Mouse (Mus musculus) limb, embryonic 15.5 days (tissue): Measurements from ENCODE around the gene Grik3. TPM values are rescaled to one million over a fixed set of nuclear protein-coding genes. Genes with fewer than 3 reads are reported as not detected.

Experiments used
- ATAC-seq: fragments of 200-750 bp; cut with Nextera tagmentation; 2 replicates; pipeline ENCODE4 v1.8.0; 2017; ENCODE audit warnings: low read depth, moderate TSS enrichment; ENCODE audit not compliant: insufficient number of reproducible peaks, low FRiP score, low TSS enrichment
- H3K27ac ChIP-seq: fragments of 300-500 bp; sonication (generic); 2 replicates; pipeline ENCODE4 v1.5.1; 2015; ENCODE audit warnings: moderate library complexity, mild to moderate bottlenecking, inconsistent platforms
- H3K27me3 ChIP-seq: fragments of 300-500 bp; sonication (generic); 2 replicates; pipeline ENCODE4 v1.6.1; 2015; ENCODE audit warnings: inconsistent platforms
- H3K36me3 ChIP-seq: fragments of 300-500 bp; sonication (generic); 2 replicates; pipeline ENCODE4 v1.6.1; 2015; ENCODE audit warnings: inconsistent platforms
- H3K4me1 ChIP-seq: fragments of 300-500 bp; sonication (generic); 2 replicates; pipeline ENCODE4 v1.6.1; 2015; ENCODE audit warnings: inconsistent platforms
- H3K4me2 ChIP-seq: fragments of 300-500 bp; sonication (generic); 2 replicates; pipeline ENCODE4 v1.6.1; 2015; ENCODE audit warnings: mild to moderate bottlenecking, inconsistent platforms
- H3K4me3 ChIP-seq: fragments of 300-500 bp; sonication (generic); 2 replicates; pipeline ENCODE4 v1.5.1; 2015; ENCODE audit warnings: mild to moderate bottlenecking, inconsistent platforms
- H3K9ac ChIP-seq: fragments of 300-500 bp; sonication (generic); 2 replicates; pipeline ENCODE4 v1.6.1; 2015; ENCODE audit warnings: inconsistent platforms
- H3K9me3 ChIP-seq: fragments of 300-500 bp; sonication (generic); 2 replicates; pipeline ENCODE4 v1.6.1; 2016; ENCODE audit warnings: inconsistent platforms
- WGBS: fragments of 180-500 bp; shearing (Covaris S2); methylation state at CpG from one replicate; pipeline ENCODE4 v1.1.7; 2015; 5-methylcytosine and 5-hydroxymethylcytosine counted together
- polyA plus RNA-seq: library from polyadenylated mRNA; unstranded; fragments of >200 nt; fragmentation: Nextera tagmentation; extraction: Ambion mirVana; gene quantifications from 2 replicates; pipeline ENCODE4 v1.2.1, GENCODE M21; 2015

The Grik3 gene
- polyA plus RNA-seq, 1 experiment from 2014 or later = 0.38 TPM

GRCm38 (mm10) chr4:125534449-125534848 is 43.9 kb downstream of the Grik3 start:
- Histone ChIP-seq H3K27me3 (peaks cover 61% of the 10 kb centered on the region), H3K36me3 (no peaks in the 10 kb centered on the region), H3K4me2 (no peak overlapping the region), H3K9ac (no peak overlapping the region), H3K4me1 (0 out of 2 replicates have a peak, but pooled peaks cover 8% of the 10 kb centered on the region), H3K27ac (no peak overlapping the region), H3K9me3 (no peaks in the 10 kb centered on the region), H3K4me3 (no peak overlapping the region)
- 4% methylated on average over 8 of the region's 8 CpGs for WGBS
- no peak for ATAC-seq

GRCm38 (mm10) chr4:125534991-125535401 is 44.5 kb downstream of the Grik3 start:
- no peak overlapping the region for H3K4me3 ChIP-seq
- no peaks in the 10 kb centered on the region for H3K9me3 ChIP-seq
- no peak overlapping the region for H3K4me2 ChIP-seq
- no peak overlapping the region for H3K27ac ChIP-seq
- WGBS = 5% methylated on average over 11 of the region's 11 CpGs
- peaks cover 64% of the 10 kb centered on the region for H3K27me3 ChIP-seq
- 0 out of 2 replicates have a peak, but pooled peaks cover 8% of the 10 kb centered on the region for H3K4me1 ChIP-seq
- no peaks in the 10 kb centered on the region for H3K36me3 ChIP-seq
- no peak overlapping the region for H3K9ac ChIP-seq
- ATAC-seq = no peak

GRCm38 (mm10) chr4:125535465-125535864 is 45.0 kb downstream of the Grik3 start:
- Histone ChIP-seq H3K4me2 (no peak overlapping the region), H3K36me3 (no peaks in the 10 kb centered on the region), H3K27ac (no peak overlapping the region), H3K4me1 (0 out of 2 replicates have a peak, but pooled peaks cover 8% of the 10 kb centered on the region), H3K27me3 (peaks cover 61% of the 10 kb centered on the region), H3K9me3 (no peaks in the 10 kb centered on the region), H3K9ac (no peak overlapping the region), H3K4me3 (no peak overlapping the region)
- no peak for ATAC-seq
- WGBS = 13% methylated on average over 7 of the region's 7 CpGs

GRCm38 (mm10) chr4:125535977-125536376 is 45.5 kb downstream of the Grik3 start:
- Histone ChIP-seq H3K27me3 (peaks cover 62% of the 10 kb centered on the region), H3K9ac (no peak overlapping the region), H3K9me3 (no peaks in the 10 kb centered on the region), H3K4me2 (no peak overlapping the region), H3K36me3 (no peaks in the 10 kb centered on the region), H3K4me3 (no peak overlapping the region), H3K27ac (no peak overlapping the region), H3K4me1 (0 out of 2 replicates have a peak, but pooled peaks cover 8% of the 10 kb centered on the region)
- no peak for ATAC-seq
- 26% methylated on average over 4 of the region's 4 CpGs for WGBS

- no peak for ATAC-seq
- H3K4me2 ChIP-seq = no peak overlapping the region
- no peak overlapping the region for H3K4me3 ChIP-seq
- H3K36me3 ChIP-seq = no peaks in the 10 kb centered on the region
- 0 out of 2 replicates have a peak, but pooled peaks cover 8% of the 10 kb centered on the region for H3K4me1 ChIP-seq
- H3K9me3 ChIP-seq = no peaks in the 10 kb centered on the region
- no peak overlapping the region for H3K9ac ChIP-seq
- peaks cover 56% of the 10 kb centered on the region for H3K27me3 ChIP-seq
- WGBS = 16% methylated on average over 3 of the region's 3 CpGs
- no peak overlapping the region for H3K27ac ChIP-seq
Observed at GRCm38 (mm10) chr4:125538301-125538965, 47.9 kb downstream of the Grik3 start.

- 74% methylated on average over 9 of the region's 9 CpGs for WGBS
- no peaks in the 10 kb centered on the region for H3K36me3 ChIP-seq
- ATAC-seq = no peak
- 0 out of 2 replicates have a peak, but pooled peaks cover 2% of the 10 kb centered on the region for H3K4me1 ChIP-seq
- no peak overlapping the region for H3K4me3 ChIP-seq
- H3K27ac ChIP-seq = no peak overlapping the region
- no peaks in the 10 kb centered on the region for H3K9me3 ChIP-seq
- no peak overlapping the region for H3K4me2 ChIP-seq
- peaks cover 47% of the 10 kb centered on the region for H3K27me3 ChIP-seq
- H3K9ac ChIP-seq = no peak overlapping the region
Observed at GRCm38 (mm10) chr4:125539617-125540016, 49.1 kb downstream of the Grik3 start.

GRCm38 (mm10) chr4:125543171-125543570 is 52.7 kb downstream of the Grik3 start:
- no peak overlapping the region for H3K4me2 ChIP-seq
- ATAC-seq = no peak
- 84% methylated on average over 5 of the region's 5 CpGs for WGBS

GRCm38 (mm10) chr4:125544947-125545767 is 54.7 kb downstream of the Grik3 start:
- Histone ChIP-seq H3K4me3 (no peak overlapping the region), H3K9me3 (no peaks in the 10 kb centered on the region), H3K27ac (no peak overlapping the region), H3K27me3 (peaks cover 46% of the 10 kb centered on the region), H3K4me1 (no peaks in the 10 kb centered on the region), H3K9ac (no peak overlapping the region), H3K36me3 (no peaks in the 10 kb centered on the region), H3K4me2 (no peak overlapping the region)
- no peak for ATAC-seq
- WGBS = 31% methylated on average over 18 of the region's 18 CpGs

More at GRCm38 (mm10) chr4:125543171-125543570, 52.7 kb downstream of the Grik3 start:
- no peaks in the 10 kb centered on the region for H3K9me3 ChIP-seq
- H3K27ac ChIP-seq = no peak overlapping the region
- no peak overlapping the region for H3K4me3 ChIP-seq
- no peak overlapping the region for H3K9ac ChIP-seq
- H3K36me3 ChIP-seq = no peaks in the 10 kb centered on the region
- H3K27me3 ChIP-seq = peaks cover 50% of the 10 kb centered on the region
- no peaks in the 10 kb centered on the region for H3K4me1 ChIP-seq

- Histone ChIP-seq H3K4me3 (no peak overlapping the region), H3K4me1 (no peaks in the 10 kb centered on the region), H3K9me3 (no peaks in the 10 kb centered on the region), H3K27ac (no peak overlapping the region), H3K27me3 (peaks cover 45% of the 10 kb centered on the region), H3K4me2 (no peak overlapping the region), H3K36me3 (no peaks in the 10 kb centered on the region), H3K9ac (no peak overlapping the region)
- no peak for ATAC-seq
- 43% methylated on average over 7 of the region's 7 CpGs for WGBS
Observed at GRCm38 (mm10) chr4:125545768-125546220, 55.3 kb downstream of the Grik3 start.

GRCm38 (mm10) chr4:125548190-125548589 is 57.7 kb downstream of the Grik3 start:
- no peak overlapping the region for H3K27ac ChIP-seq
- peaks cover 45% of the 10 kb centered on the region for H3K27me3 ChIP-seq
- no peaks in the 10 kb centered on the region for H3K4me1 ChIP-seq
- 48% methylated on average over 5 of the region's 5 CpGs for WGBS
- H3K36me3 ChIP-seq = no peaks in the 10 kb centered on the region
- H3K4me3 ChIP-seq = no peak overlapping the region
- no peaks in the 10 kb centered on the region for H3K9me3 ChIP-seq
- no peak for ATAC-seq
- H3K9ac ChIP-seq = no peak overlapping the region
- H3K4me2 ChIP-seq = no peak overlapping the region

- no peaks in the 10 kb centered on the region for H3K4me1 ChIP-seq
- peaks cover 38% of the 10 kb centered on the region for H3K27me3 ChIP-seq
- ATAC-seq = no peak
- H3K27ac ChIP-seq = no peak overlapping the region
- H3K9ac ChIP-seq = no peak overlapping the region
- 90% methylated on average over 9 of the region's 9 CpGs for WGBS
- H3K4me3 ChIP-seq = no peak overlapping the region
- no peaks in the 10 kb centered on the region for H3K9me3 ChIP-seq
- H3K4me2 ChIP-seq = no peak overlapping the region
- no peaks in the 10 kb centered on the region for H3K36me3 ChIP-seq
Observed at GRCm38 (mm10) chr4:125553754-125554153, 63.3 kb downstream of the Grik3 start.
